Mouse (Mus musculus): ENCODE results near the gene Opa1.
A peak's percentile ranks its signal among the peaks of the same experiment; 100 is the strongest.

Gene Opa1

GRCm38 (mm10) chr16:29579167-29579786, at the start of gene Opa1:
Gene Opa1 (plus strand): TSS chr16:29579334.
- DNase-seq: peak; percentile 97

- DNase-seq: no peak
These were observed 45.5 kb upstream of the Opa1 start for GRCm38 (mm10) chr16:29533641-29534040.

- no peak for DNase-seq
These were observed 43.3 kb upstream of the Opa1 start for GRCm38 (mm10) chr16:29535866-29536265.

GRCm38 (mm10) chr16:29536411-29537204, 42.5 kb upstream of the Opa1 start:
- peak; percentile 12 for DNase-seq

GRCm38 (mm10) chr16:29539906-29540305, 39.2 kb upstream of the Opa1 start:
- DNase-seq: no peak

- peak; percentile 4 for DNase-seq
These were observed 37.9 kb upstream of the Opa1 start for GRCm38 (mm10) chr16:29541261-29541683.

GRCm38 (mm10) chr16:29544829-29545228, 34.3 kb upstream of the Opa1 start, which contains the start of gene Atp13a4:
Gene Atp13a4 (minus strand): TSS chr16:29544864.
- DNase-seq: no peak

- no peak for DNase-seq
These were observed 19.5 kb upstream of the Opa1 start for GRCm38 (mm10) chr16:29559667-29560066.

- DNase-seq: peak; percentile 7
These were observed 18.7 kb upstream of the Opa1 start for GRCm38 (mm10) chr16:29560454-29560853.

- peak; percentile 36 for DNase-seq
These were observed 18.3 kb upstream of the Opa1 start for GRCm38 (mm10) chr16:29560869-29561268.

- no peak for DNase-seq
These were observed 5.1 kb upstream of the Opa1 start for GRCm38 (mm10) chr16:29574013-29574412.

- no peak for DNase-seq
These were observed 3.5 kb upstream of the Opa1 start for GRCm38 (mm10) chr16:29575620-29576019.

GRCm38 (mm10) chr16:29579787-29580176, 648 bp downstream of the Opa1 start:
- no peak for DNase-seq

GRCm38 (mm10) chr16:29592171-29592570, 13.0 kb downstream of the Opa1 start:
- no peak for DNase-seq

- no peak for DNase-seq
These were observed 18.0 kb downstream of the Opa1 start for GRCm38 (mm10) chr16:29597122-29597521.

- DNase-seq: no peak
These were observed 26.4 kb downstream of the Opa1 start for GRCm38 (mm10) chr16:29605546-29605945.

GRCm38 (mm10) chr16:29607131-29607530, 28.0 kb downstream of the Opa1 start:
- no peak for DNase-seq

- no peak for DNase-seq
These were observed 35.6 kb downstream of the Opa1 start for GRCm38 (mm10) chr16:29614762-29615161.

GRCm38 (mm10) chr16:29629053-29629452, 49.9 kb downstream of the Opa1 start:
- no peak for DNase-seq

- DNase-seq: no peak
These were observed 56.6 kb downstream of the Opa1 start for GRCm38 (mm10) chr16:29635780-29636179.

- DNase-seq: no peak
These were observed 63.2 kb downstream of the Opa1 start for GRCm38 (mm10) chr16:29642376-29642775.

- no peak for DNase-seq
These were observed 65.7 kb downstream of the Opa1 start for GRCm38 (mm10) chr16:29644871-29645270.

GRCm38 (mm10) chr16:29646202-29646601, 67.1 kb downstream of the Opa1 start:
- no peak for DNase-seq

- no peak for DNase-seq
These were observed 77.2 kb downstream of the Opa1 start for GRCm38 (mm10) chr16:29656187-29656825.

Data from cerebellum, adult 9-11 months (tissue).